Mouse (Mus musculus) hindbrain, embryonic 13.5 days (tissue): ENCODE results near the gene H2-T22. TPM values are rescaled to one million over a fixed set of nuclear protein-coding genes. Genes with fewer than 3 reads are reported as not detected.

Source experiments
- polyA plus RNA-seq: library from polyadenylated mRNA; unstranded; fragments of >200 nt; fragmentation: Nextera tagmentation; extraction: Ambion mirVana; gene quantifications from 2 replicates; pipeline ENCODE4 v1.2.1, GENCODE M21; 2015

The H2-T22 gene
- polyA plus RNA-seq, 1 experiment from 2014 or later, result 7.0 TPM

Other genes with a start within 250 kb of the H2-T22 start
- gene Ier3, start 221.1 kb downstream of the H2-T22 start, polyA plus RNA-seq, result 8.2 and 9.2 TPM in 2 replicates
- 75.2 and 78.8 TPM in 2 replicates for gene Flot1, start 219.5 kb downstream of the H2-T22 start, polyA plus RNA-seq
- gene Tubb5, start 204.4 kb downstream of the H2-T22 start, polyA plus RNA-seq, result 1,714 and 1,822 TPM in 2 replicates
- 11.0 and 11.3 TPM in 2 replicates for gene Mdc1, start 201.2 kb downstream of the H2-T22 start, polyA plus RNA-seq
- 26.4 and 26.9 TPM in 2 replicates for gene Nrm, start 181.4 kb downstream of the H2-T22 start, polyA plus RNA-seq
- gene Ppp1r18, start 177.2 kb downstream of the H2-T22 start, polyA plus RNA-seq, result 26.9 and 30.5 TPM in 2 replicates
- 28.6 and 35.3 TPM in 2 replicates for gene Dhx16, start 162.9 kb downstream of the H2-T22 start, polyA plus RNA-seq
- 45.8 and 48.7 TPM in 2 replicates for gene 2310061I04Rik, start 145.3 kb downstream of the H2-T22 start, polyA plus RNA-seq
- gene Atat1, start 132.7 kb downstream of the H2-T22 start, polyA plus RNA-seq, result 434 and 438 TPM in 2 replicates
- 46.8 and 54.7 TPM in 2 replicates for gene Mrps18b, start 126.4 kb downstream of the H2-T22 start, polyA plus RNA-seq
- 46.0 and 47.2 TPM in 2 replicates for gene Ppp1r10, start 126.3 kb downstream of the H2-T22 start, polyA plus RNA-seq
- gene Abcf1, start 73.0 kb downstream of the H2-T22 start, polyA plus RNA-seq, result 96.6 and 103 TPM in 2 replicates
- gene Gnl1, start 62.9 kb downstream of the H2-T22 start, polyA plus RNA-seq, result 53.6 and 53.7 TPM in 2 replicates
- gene Prr3, start 62.5 kb downstream of the H2-T22 start, polyA plus RNA-seq, result 72.8 and 73.5 TPM in 2 replicates
- gene H2-T24, start 22.2 kb downstream of the H2-T22 start, polyA plus RNA-seq, result 8.8 and 9.5 TPM in 2 replicates
- gene H2-T23, start 9.9 kb downstream of the H2-T22 start, polyA plus RNA-seq, result 3.2 and 3.3 TPM in 2 replicates
- gene Gm6034, start 214 bp upstream of the H2-T22 start, polyA plus RNA-seq, result not detected in 2 replicates
- not detected in 2 replicates for gene Gm11127, start 15.6 kb upstream of the H2-T22 start, polyA plus RNA-seq
- gene Gm19684, start 78.9 kb upstream of the H2-T22 start, polyA plus RNA-seq, result not detected in 2 replicates
- gene Gm7030, start 86.7 kb upstream of the H2-T22 start, polyA plus RNA-seq, result not detected in 2 replicates
- gene Gm8909, start 125.8 kb upstream of the H2-T22 start, polyA plus RNA-seq, result not detected in 2 replicates
- gene H2-T3, start 147.5 kb upstream of the H2-T22 start, polyA plus RNA-seq, result not detected in 2 replicates
- 104 and 122 TPM in 2 replicates for gene Rpp21, start 215.3 kb upstream of the H2-T22 start, polyA plus RNA-seq
- 28.3 and 29.7 TPM in 2 replicates for gene Trim39, start 229.5 kb upstream of the H2-T22 start, polyA plus RNA-seq
- 0.16 TPM in 1 of 2 replicates, not detected in the other for gene H2-M10.2, start 243.7 kb upstream of the H2-T22 start, polyA plus RNA-seq